Mouse (Mus musculus): ENCODE data around the gene Copa. TPM values are rescaled to one million over a fixed set of nuclear protein-coding genes. Genes with fewer than 3 reads are reported as not detected.
A peak's percentile ranks its signal among the peaks of the same experiment; 100 is the strongest.

Gene Copa
- polyA plus RNA-seq, 1 experiment from 2014 or later: 170 TPM

DNA sequence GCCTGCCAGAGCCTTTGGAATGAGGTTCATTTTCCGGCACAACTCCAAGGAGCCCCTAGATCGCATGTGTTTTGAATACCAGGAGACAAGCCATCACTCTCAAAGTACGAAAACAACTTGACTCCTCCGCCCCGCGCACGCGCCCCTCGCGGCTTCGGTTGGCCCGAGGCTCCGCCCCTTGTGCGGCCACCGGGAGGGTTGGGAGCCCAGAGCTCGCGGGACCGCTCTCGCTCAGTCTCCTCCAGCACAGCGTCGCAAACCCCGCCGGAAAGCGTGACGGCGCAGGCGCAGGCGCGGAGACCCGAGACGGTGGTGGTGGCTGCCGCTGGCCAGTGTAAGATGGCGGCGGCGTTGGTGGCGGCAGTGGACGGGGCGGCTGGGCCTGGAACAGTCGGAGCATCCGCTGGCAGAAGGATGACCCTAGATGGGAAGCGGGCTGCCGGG, 65.5 kb downstream of the Copa start, which contains the start of gene Dcaf8:
TSS of gene Dcaf8 (plus strand) at position 250 of the 444 bp plus-strand sequence.
- Histone ChIP-seq H3K4me1 (ENCODE audit: control insufficient read depth, insufficient read depth, low read length) (peaks cover 14% of the 10 kb centered on the region), H3K4me3 (ENCODE audit: low read length) (peak within 1 kb of the TSS; percentile 76), H3K27me3 (ENCODE audit: control insufficient read depth, insufficient read depth, low read length) (no peaks in the 10 kb centered on the region), H3K27ac (ENCODE audit: low read length) (peak within 1 kb of the TSS; percentile 97), H3K4me2 (ENCODE audit: low read depth, low read length) (peak within 1 kb of the TSS; percentile 88), H3K36me3 (ENCODE audit: control insufficient read depth, insufficient read depth) (peaks cover 20% of the 10 kb centered on the region), H3K9me3 (replicated peaks; ENCODE audit: control insufficient read depth, low read length) (no peaks in the 10 kb centered on the region), H3K9ac (ENCODE audit: low read length) (peak within 1 kb of the TSS; percentile 100)
- WGBS: under 1% methylated on average over 41 of the region's 42 CpGs
- peak; percentile 99 for ATAC-seq (replicated peaks; ENCODE audit: extremely low read depth, insufficient read depth, low FRiP score)

DNA sequence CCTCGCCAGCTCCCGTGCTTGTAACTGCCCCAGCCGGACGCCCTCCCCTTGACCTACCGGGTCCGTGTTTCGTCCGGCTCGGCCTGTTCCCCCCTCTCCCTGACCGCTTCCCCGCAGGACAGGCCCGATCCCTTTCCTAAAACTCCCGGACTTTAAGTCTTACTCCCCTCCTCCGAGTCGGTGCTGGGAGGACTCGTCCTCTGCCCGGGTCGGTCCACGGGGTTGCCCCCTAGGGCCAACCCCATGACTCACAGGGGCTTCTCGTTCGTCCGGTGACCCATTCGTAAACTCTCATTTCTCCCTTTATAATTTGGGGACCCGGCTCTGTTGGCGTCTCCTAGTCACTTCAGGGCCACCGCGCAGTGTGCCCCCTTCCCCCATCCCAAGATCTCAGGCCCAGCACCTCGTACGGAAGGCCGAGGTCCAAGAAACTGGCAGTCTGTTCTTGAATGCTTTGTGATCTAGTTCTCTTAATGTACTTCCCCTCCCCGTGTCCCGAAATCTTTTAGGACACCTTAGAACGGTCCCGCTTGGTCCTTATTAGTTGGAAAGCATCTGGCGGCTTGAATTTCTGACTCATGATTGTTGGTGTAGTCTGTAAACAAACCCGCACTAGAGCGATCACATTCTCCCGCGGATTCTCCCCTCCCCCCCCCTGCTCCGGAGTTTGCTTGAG, 66.1 kb downstream of the Copa start:
- ATAC-seq (replicated peaks; ENCODE audit: extremely low read depth, insufficient read depth, low FRiP score): peak; percentile 46
- H3K9me3 ChIP-seq (replicated peaks; ENCODE audit: control insufficient read depth, low read length): no peaks in the 10 kb centered on the region
- no peaks in the 10 kb centered on the region for H3K27me3 ChIP-seq (ENCODE audit: control insufficient read depth, insufficient read depth, low read length)
- H3K36me3 ChIP-seq (ENCODE audit: control insufficient read depth, insufficient read depth): peaks cover 26% of the 10 kb centered on the region
- H3K4me1 ChIP-seq (ENCODE audit: control insufficient read depth, insufficient read depth, low read length): peaks cover 14% of the 10 kb centered on the region
- peak overlapping the region; percentile 76 for H3K4me3 ChIP-seq (ENCODE audit: low read length)
- H3K4me2 ChIP-seq (ENCODE audit: low read depth, low read length): peak overlapping the region; percentile 88
- peak overlapping the region; percentile 100 for H3K9ac ChIP-seq (ENCODE audit: low read length)
- WGBS: under 1% methylated on average over 39 of the region's 40 CpGs
- H3K27ac ChIP-seq (ENCODE audit: low read length): peak overlapping the region; percentile 97

DNA sequence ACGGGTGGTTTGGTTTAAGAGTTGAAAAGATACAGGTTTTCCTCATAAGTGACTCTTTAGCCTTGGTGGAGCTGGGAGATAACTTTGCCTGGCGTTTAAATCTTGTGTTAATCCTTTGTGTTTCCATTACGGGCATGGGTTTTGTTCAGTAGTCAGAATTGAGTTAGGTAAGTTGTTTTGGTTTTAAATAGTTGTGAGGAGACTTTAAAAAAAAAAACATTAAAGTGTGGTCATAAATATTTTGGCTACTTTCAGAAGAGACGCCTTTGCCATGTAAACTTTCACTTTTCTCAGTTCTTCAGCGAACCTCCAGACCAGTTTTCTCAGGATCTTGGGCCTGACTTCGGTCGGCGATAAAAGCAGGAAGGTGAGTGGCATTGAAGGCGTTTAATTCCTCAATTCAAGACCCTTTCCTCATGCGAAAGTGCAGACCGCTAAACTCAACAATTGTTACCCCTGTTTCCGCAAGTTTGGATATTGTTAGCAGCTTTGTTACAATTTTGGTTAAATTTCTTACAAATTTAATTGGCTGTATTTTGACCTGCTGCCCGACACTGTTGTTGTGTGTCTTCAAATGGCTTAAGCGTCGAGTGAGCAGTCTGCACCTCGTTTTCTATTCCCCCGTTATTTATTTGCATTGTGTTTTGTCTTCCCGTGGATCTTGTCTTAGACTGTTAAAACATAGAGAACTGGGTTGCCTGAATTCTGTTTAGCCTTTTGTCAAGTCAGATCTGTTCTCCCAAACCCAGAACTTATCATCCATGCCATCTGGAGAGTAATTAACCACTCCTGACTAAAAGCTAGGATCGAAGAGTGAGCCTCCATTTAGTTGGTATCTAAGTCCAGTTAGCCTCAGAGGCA, 66.9 kb downstream of the Copa start:
- Histone ChIP-seq H3K36me3 (ENCODE audit: control insufficient read depth, insufficient read depth) (peaks cover 26% of the 10 kb centered on the region), H3K4me3 (ENCODE audit: low read length) (peak overlapping the region; percentile 76), H3K4me2 (ENCODE audit: low read depth, low read length) (peak overlapping the region; percentile 88), H3K9me3 (replicated peaks; ENCODE audit: control insufficient read depth, low read length) (no peaks in the 10 kb centered on the region), H3K27me3 (ENCODE audit: control insufficient read depth, insufficient read depth, low read length) (no peaks in the 10 kb centered on the region), H3K9ac (ENCODE audit: low read length) (peak overlapping the region; percentile 100), H3K27ac (ENCODE audit: low read length) (peak overlapping the region; percentile 97), H3K4me1 (ENCODE audit: control insufficient read depth, insufficient read depth, low read length) (peaks cover 14% of the 10 kb centered on the region)
- no peak for ATAC-seq (replicated peaks; ENCODE audit: extremely low read depth, insufficient read depth, low FRiP score)
- WGBS: 10% methylated on average over 19 of the region's 19 CpGs

DNA sequence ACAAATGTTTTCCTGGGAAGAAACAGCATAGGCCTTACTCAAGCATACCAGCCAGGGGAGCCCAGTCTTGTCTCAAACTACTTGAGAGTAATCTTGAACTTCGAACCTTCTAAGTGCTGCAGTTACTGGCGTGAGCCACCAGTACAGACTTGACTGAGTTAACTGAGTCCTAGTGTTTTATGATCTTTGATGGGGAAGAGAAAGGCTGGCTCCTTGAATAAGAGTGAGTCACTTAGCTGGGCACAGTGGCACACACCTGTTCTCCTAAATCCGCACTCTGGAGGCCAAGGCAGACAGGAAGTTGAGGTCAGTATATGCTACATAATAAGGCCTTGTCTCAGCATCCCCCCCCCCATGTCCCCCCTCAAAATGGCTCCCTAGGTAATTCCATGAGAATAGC, 72.2 kb downstream of the Copa start:
- WGBS: 80% methylated on average over 3 of the region's 3 CpGs
- Histone ChIP-seq H3K9me3 (replicated peaks; ENCODE audit: control insufficient read depth, low read length) (no peaks in the 10 kb centered on the region), H3K27ac (ENCODE audit: low read length) (no peak overlapping the region), H3K4me3 (ENCODE audit: low read length) (no peak overlapping the region), H3K4me2 (ENCODE audit: low read depth, low read length) (no peak overlapping the region), H3K9ac (ENCODE audit: low read length) (no peak overlapping the region), H3K36me3 (ENCODE audit: control insufficient read depth, insufficient read depth) (peaks cover 43% of the 10 kb centered on the region), H3K4me1 (ENCODE audit: control insufficient read depth, insufficient read depth, low read length) (peaks cover 10% of the 10 kb centered on the region), H3K27me3 (ENCODE audit: control insufficient read depth, insufficient read depth, low read length) (no peaks in the 10 kb centered on the region)
- ATAC-seq (replicated peaks; ENCODE audit: extremely low read depth, insufficient read depth, low FRiP score): no peak

DNA sequence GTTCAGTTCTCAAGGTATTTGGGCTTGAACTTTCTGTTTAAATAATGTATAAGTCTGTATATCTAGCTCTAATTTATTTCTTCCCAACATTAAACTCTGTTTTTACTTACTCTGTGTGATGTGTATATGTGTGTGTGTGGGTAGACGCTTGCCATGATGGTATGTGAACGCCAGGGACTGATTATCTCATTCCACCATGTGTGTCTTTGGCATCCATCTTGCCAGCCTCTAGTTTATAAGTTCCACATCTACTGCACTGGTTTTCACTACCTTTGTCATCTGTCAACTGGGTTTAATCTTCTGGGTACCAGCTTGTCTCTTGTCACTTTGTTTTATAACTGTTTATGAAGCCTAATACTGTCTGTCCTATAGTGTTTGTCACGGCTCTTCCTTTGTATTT, 73.2 kb downstream of the Copa start:
- Histone ChIP-seq H3K4me3 (ENCODE audit: low read length) (no peak overlapping the region), H3K27me3 (ENCODE audit: control insufficient read depth, insufficient read depth, low read length) (no peaks in the 10 kb centered on the region), H3K27ac (ENCODE audit: low read length) (no peak overlapping the region), H3K36me3 (ENCODE audit: control insufficient read depth, insufficient read depth) (peaks cover 38% of the 10 kb centered on the region), H3K9me3 (replicated peaks; ENCODE audit: control insufficient read depth, low read length) (no peaks in the 10 kb centered on the region), H3K4me2 (ENCODE audit: low read depth, low read length) (no peak overlapping the region), H3K4me1 (ENCODE audit: control insufficient read depth, insufficient read depth, low read length) (peaks cover 7% of the 10 kb centered on the region), H3K9ac (ENCODE audit: low read length) (no peak overlapping the region)
- 90% methylated on average over 3 of the region's 3 CpGs for WGBS
- ATAC-seq (replicated peaks; ENCODE audit: extremely low read depth, insufficient read depth, low FRiP score): no peak

DNA sequence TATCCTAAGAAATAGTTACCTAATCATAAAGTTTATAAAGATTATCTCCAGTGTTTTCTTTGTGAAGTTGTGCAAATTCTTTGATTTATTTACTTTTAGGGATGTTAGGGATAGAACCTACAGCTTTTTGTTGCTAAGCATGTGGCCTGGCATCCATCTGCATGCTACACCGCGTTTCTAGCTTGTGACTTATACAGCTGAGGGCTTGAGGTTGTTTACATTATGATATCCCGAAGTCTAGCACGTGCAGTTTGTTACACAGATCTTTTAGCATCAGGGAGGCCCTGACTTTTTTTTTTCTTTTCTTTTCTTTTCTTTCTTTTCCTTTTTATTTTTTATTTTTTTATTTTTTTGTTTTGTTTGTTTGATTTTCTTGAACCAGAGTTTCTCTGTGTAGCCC, 77.6 kb downstream of the Copa start:
- Histone ChIP-seq H3K4me1 (ENCODE audit: control insufficient read depth, insufficient read depth, low read length) (peaks cover 19% of the 10 kb centered on the region), H3K4me2 (ENCODE audit: low read depth, low read length) (peak overlapping the region; percentile 22), H3K27me3 (ENCODE audit: control insufficient read depth, insufficient read depth, low read length) (no peaks in the 10 kb centered on the region), H3K4me3 (ENCODE audit: low read length) (no peak overlapping the region), H3K27ac (ENCODE audit: low read length) (peak overlapping the region; percentile 71), H3K9ac (ENCODE audit: low read length) (no peak overlapping the region), H3K9me3 (replicated peaks; ENCODE audit: control insufficient read depth, low read length) (no peaks in the 10 kb centered on the region), H3K36me3 (ENCODE audit: control insufficient read depth, insufficient read depth) (peaks cover 11% of the 10 kb centered on the region; the same call in 1 of the 2 replicates)
- no peak for ATAC-seq (replicated peaks; ENCODE audit: extremely low read depth, insufficient read depth, low FRiP score)
- 23% methylated on average over 4 of the region's 4 CpGs for WGBS

DNA sequence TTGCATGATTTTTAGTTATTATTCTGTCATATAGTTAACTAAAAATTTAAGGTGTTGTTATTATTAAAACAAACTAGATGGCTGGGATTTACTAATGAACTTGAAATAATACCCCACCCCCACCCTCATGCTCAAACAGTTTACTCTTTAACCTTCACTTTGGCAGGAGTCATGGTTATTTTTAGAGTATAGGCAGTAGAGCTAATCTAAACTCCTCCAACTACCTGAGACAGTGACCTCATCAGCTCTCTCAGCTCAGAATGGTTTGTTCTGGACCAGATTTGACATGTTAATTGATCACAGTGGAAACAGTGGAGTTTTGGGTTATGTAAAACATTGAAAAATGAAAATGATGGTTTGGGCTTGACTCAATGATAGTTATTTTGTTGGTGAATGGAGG, 78.2 kb downstream of the Copa start:
- peaks cover 19% of the 10 kb centered on the region for H3K4me1 ChIP-seq (ENCODE audit: control insufficient read depth, insufficient read depth, low read length)
- peak overlapping the region; percentile 89 for H3K27ac ChIP-seq (ENCODE audit: low read length)
- peaks cover 14% of the 10 kb centered on the region; the same call in 1 of the 2 replicates for H3K36me3 ChIP-seq (ENCODE audit: control insufficient read depth, insufficient read depth)
- peak; percentile 75; the same call in 1 of the 2 replicates for ATAC-seq (replicated peaks; ENCODE audit: extremely low read depth, insufficient read depth, low FRiP score)
- H3K9ac ChIP-seq (ENCODE audit: low read length): peak overlapping the region; percentile 50; the same call in 1 of the 2 replicates
- no peaks in the 10 kb centered on the region for H3K9me3 ChIP-seq (replicated peaks; ENCODE audit: control insufficient read depth, low read length)
- H3K4me2 ChIP-seq (ENCODE audit: low read depth, low read length): peak overlapping the region; percentile 22
- no peak overlapping the region for H3K4me3 ChIP-seq (ENCODE audit: low read length)
- no peaks in the 10 kb centered on the region for H3K27me3 ChIP-seq (ENCODE audit: control insufficient read depth, insufficient read depth, low read length)

DNA sequence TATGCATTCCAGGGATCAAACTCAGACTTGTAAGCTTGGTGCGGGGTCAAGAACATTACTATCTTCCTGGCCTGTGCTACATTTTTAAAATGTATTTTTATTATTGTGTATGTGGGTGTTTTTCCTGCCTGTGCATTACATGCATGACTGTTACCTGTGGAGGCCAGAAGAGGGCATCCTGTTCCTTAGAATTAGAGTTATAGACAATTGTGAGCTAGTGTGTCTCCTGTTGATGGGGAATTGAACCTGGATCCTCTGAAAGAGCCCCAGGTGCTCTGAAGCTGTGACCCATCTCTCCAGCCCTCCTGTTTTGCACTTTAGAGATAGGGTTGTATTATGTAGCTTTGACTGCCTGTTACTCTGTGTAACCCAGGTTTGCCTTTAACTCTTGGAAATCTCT, 79.7 kb downstream of the Copa start:
- Histone ChIP-seq H3K27me3 (ENCODE audit: control insufficient read depth, insufficient read depth, low read length) (no peaks in the 10 kb centered on the region), H3K4me2 (ENCODE audit: low read depth, low read length) (no peak overlapping the region), H3K9me3 (replicated peaks; ENCODE audit: control insufficient read depth, low read length) (no peaks in the 10 kb centered on the region), H3K4me3 (ENCODE audit: low read length) (no peak overlapping the region), H3K4me1 (ENCODE audit: control insufficient read depth, insufficient read depth, low read length) (peaks cover 19% of the 10 kb centered on the region), H3K36me3 (ENCODE audit: control insufficient read depth, insufficient read depth) (peaks cover 16% of the 10 kb centered on the region), H3K27ac (ENCODE audit: low read length) (no peak overlapping the region), H3K9ac (ENCODE audit: low read length) (no peak overlapping the region)
- no peak for ATAC-seq (replicated peaks; ENCODE audit: extremely low read depth, insufficient read depth, low FRiP score)
- 85% methylated on average over 1 of the region's 1 CpGs for WGBS

DNA sequence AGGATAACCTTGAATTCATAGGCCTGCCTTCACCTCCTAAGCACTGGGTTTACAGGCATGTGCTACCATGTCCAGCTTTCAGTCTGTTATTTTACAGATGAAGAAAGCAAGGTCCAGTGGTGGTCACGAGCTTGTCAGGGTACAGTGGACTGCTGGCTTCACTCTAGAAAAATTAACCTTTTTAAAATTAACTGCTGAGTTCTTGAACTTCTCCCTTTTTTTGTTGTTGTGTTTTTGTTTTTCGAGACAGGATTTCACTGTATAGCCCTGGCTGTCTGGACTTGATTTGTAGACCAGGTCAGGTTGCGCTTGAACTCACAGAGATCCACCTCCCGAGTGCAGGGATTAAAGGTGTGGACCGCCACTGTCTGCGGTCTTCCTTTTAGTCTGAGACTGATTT, 80.6 kb downstream of the Copa start:
- ATAC-seq (replicated peaks; ENCODE audit: extremely low read depth, insufficient read depth, low FRiP score): no peak
- Histone ChIP-seq H3K27ac (ENCODE audit: low read length) (no peak overlapping the region), H3K4me2 (ENCODE audit: low read depth, low read length) (no peak overlapping the region), H3K9ac (ENCODE audit: low read length) (no peak overlapping the region), H3K27me3 (ENCODE audit: control insufficient read depth, insufficient read depth, low read length) (no peaks in the 10 kb centered on the region), H3K4me1 (ENCODE audit: control insufficient read depth, insufficient read depth, low read length) (peaks cover 19% of the 10 kb centered on the region), H3K9me3 (replicated peaks; ENCODE audit: control insufficient read depth, low read length) (no peaks in the 10 kb centered on the region), H3K36me3 (ENCODE audit: control insufficient read depth, insufficient read depth) (peaks cover 26% of the 10 kb centered on the region), H3K4me3 (ENCODE audit: low read length) (no peak overlapping the region)
- 92% methylated on average over 6 of the region's 6 CpGs for WGBS
